Mouse (Mus musculus) yolk sac, embryonic 10.5 days (tissue): ENCODE results near the gene Dap.

ENCODE experiments used
- DNase-seq: peaks from one replicate; pipeline ENCODE4 v3.0.0-alpha.2; 2017; ENCODE audit warnings: low spot score

Dap gene

DNA sequence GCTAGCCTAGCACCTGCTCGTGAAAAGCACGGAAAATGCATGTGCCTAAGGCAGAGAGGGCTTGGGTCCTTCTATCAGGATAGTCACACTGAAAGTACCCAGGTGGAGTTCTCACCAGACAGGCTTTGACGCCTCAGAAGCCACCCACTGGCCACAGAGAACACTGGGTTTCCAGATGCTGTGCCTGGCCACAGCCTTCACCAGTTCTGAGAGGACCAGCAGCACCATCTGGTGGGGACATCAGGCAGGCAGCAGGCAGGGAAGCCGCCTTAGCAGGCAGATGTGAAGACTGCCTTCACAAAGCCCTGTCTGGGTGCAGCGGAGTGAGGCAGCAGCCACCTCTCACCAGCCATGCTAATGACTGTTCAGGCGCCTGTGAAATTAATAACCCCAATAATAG, 40.7 kb downstream of the Dap start:
- DNase-seq, result peak; percentile 66

DNA sequence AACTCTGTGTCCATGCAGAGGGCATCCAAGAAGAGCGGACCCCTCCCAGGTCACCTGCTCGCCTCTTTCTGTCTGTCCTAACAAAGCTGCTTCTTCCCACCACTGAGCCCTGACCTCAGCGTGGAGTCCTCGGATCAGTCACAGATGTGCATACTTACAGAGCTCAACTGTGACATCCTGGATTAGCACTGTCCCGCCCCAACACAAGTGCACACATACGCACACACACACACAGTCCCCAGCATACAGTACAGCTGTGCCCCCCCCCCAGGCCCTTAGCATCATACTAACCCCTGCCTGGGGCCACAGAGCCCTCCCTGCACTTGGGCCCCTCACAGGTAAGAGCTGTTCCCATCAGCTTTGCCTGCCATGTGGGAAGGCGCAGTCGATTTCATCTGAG, 41.3 kb downstream of the Dap start:
- no peak for DNase-seq

DNA sequence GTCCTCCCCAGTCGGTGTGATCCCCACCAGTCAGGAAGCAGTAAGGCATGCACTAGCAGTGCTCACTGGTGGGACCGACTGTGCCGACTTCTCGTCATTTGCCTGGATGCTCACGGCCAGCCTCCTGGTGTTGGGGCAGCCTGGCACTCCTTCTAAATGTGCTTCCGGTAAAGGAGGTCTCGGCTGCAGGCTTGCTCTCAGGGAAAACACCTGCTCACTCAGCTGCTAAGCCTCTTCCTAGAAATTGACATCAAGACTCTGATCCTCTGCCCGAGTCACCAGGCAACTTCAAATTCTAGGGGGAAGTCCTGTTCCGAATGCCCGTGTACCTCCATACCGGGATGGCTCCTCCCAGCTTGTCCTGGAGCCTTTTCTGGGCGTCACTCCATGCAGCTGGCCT, 41.7 kb downstream of the Dap start:
- DNase-seq, result no peak

DNA sequence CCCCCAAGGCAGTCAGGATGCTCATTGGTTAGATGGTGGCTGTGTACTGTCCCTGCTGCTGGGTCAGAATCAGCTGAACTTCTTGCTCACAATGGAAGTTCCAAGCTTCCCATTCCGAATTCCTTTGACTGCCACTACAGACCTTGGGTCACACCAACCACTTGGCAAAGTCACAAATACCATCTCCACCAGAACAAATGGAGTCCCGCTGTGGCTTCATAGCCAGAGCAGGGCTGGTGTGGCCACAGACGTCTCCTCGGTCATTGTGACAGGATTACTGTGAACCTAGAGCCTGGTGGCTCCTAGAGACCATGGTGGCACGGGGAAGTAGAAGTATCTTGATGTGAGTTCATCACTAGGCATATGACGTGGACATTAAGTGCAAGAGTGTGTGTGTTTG, 44.0 kb downstream of the Dap start:
- DNase-seq, result no peak

DNA sequence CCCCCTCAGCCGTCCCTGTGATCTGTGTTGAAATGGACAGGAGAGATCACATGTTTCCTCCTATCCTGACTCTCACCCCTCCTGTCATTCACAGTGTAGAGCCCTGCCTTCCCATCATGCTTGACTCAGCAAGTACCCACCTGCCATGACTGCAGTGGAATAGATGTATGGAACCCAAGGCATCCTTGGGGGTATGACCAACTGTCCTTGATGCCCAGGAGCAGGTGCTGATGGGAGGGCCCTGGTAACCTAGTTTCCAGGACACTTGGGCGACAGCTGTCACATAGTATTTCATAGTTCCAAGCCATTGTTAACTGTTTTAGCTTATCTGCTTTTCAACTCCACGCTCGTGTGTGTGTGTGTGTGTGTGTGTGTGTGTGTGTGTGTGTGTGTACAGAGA, 45.4 kb downstream of the Dap start:
- no peak for DNase-seq

DNA sequence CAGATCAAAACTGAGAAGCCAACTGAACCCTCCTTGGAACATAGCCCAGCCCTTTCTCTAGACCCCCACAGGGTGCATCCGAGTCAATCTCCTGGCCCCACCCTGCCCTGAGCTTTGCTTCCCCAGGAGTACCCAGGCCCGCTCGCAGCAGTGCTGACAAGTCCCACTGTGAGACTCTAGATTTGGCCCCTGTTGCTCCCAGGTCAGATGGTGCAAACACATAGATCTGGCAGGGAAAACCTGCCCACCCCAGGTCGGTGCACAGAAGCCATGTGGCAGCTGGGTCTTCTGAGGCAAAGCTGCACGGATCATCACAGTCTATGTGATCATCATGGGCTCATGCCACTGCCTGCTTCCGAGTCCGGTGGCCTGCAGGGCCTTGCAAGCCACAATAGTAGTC, 48.6 kb downstream of the Dap start:
- no peak for DNase-seq

DNA sequence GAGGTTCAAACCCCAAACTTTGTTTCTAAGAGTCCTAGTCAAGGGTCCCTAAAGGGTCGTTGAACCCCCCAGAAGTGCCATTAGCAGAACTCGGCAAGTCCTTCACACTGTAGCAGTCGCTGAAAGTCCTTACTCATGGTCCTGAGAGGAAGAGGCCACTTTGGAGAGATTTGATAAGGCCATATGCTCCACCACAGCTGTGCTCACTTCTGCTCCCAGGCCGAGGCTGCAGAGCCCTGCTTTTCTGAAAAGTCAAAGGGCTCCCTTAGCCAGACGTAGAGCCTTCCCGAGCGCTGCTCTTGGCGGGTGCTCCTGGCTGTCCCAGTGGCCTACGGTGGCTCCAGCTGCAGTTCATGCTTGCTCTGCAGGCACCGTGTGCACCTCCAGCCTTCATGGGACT, 49.4 kb downstream of the Dap start:
- DNase-seq, result no peak

DNA sequence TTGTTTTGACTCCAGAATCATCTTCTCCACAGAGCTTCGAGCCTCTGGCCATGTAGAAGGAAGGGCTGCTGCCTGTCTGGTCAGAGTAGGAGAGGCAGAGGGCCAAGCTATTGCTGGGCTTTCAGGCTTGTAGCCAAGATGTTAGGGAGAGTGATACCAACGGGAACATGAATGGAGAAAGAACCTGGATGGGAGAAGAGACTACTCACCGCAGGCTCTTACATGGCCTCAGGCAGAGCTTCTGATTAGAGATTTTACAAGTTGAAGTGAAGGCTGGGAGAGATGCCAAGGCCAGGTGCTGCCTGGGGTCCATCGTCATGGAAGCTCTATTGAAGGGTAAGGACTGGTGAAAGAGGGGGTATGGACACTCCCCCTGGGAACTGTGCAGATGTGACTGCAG, 54.0 kb downstream of the Dap start:
- DNase-seq, result no peak

DNA sequence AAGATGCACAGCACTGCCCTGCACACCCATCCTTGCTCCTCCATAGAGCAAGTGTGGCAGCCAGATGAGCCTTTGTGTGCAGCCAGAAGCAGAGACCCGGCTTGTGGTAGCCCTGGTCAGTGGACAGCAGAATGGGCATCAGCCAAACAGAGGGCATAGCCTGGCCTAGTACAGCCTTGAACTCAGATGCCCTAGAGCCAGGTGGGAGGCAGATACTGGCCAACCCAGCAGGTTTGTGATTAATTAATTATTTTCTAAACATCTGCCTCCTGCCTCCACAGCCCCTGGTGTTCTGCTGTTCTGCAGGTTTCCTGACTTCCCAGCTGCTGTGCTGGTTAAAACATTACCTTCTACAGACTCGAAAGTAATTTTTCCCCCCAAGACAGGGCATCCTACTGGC, 55.0 kb downstream of the Dap start:
- no peak for DNase-seq

DNA sequence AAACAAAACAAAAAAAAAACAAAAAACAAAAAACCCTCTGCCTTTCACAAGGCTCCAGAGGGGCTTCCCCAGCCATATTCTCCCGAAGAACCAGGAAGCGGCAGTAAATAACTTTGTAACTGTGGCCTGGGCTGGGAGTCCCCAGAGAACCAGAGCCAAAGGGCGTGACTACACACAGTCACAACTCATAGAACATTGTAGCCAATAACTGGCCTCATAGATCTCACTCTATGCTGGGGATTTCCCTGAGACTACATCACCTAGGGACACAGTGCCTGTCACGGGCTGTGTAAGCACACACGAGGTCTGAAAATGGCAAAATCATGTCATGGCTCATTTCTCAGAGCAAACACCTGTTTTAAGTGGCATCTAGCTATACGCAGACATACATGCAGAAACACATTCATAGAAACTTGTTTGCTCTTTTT, 55.5 kb downstream of the Dap start:
- DNase-seq, result no peak

DNA sequence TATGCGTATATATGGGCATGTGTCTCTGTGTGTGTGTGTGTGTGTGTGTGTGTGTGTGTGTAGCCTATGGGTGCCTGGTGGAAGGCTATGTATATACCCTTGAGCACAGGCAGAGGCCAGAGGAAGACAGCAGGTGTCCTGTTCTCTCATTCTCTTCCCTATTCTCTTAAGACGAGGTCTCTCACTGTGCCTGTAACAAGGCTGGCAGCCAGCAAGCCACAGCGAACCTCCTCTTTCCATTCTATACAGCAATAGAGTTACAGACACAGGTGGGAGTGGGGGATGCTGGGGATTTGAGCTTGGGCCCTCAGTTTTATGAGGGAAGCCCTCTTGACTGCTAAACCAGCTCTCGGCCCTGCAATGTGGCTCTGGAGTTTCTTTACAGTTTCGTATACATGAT, 55.9 kb downstream of the Dap start:
- DNase-seq, result no peak

DNA sequence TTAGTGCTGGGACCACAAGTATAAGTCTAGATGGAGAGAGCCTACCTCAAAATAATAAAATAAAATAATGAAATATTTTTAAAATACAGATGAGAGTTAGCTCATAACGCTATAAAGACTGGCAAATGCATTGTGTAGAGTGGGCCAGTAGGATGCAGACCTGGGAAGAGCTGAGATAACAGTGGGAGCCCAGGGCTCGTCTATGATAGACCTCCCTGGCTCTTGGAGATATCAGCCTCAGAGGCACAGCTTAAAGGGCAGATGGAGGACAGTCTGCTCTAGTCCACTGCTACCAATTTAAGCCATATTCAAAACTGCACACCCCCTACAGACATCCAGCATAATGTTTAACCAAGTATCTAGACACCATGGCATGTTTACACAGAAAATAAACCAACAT, 56.6 kb downstream of the Dap start:
- DNase-seq, result no peak

DNA sequence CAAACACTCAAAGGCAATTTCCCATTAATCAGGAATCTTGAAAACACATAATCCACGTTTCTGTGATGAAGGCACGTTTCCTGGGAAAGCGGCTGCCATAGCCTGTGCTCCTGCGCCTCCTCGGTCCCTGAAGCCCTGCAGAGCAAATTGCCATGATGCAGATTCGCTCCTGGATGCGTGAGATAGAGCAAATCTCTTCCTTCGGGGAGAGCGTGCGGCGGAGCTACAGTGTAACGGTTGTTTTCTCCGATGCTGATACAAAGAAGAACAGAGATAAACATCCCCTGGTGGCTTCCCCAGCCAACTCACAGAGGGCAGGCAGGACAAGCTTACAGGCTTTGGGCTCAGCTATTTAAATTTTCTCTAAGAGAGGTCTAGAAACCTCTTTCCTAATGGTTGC, 57.7 kb downstream of the Dap start:
- no peak for DNase-seq

DNA sequence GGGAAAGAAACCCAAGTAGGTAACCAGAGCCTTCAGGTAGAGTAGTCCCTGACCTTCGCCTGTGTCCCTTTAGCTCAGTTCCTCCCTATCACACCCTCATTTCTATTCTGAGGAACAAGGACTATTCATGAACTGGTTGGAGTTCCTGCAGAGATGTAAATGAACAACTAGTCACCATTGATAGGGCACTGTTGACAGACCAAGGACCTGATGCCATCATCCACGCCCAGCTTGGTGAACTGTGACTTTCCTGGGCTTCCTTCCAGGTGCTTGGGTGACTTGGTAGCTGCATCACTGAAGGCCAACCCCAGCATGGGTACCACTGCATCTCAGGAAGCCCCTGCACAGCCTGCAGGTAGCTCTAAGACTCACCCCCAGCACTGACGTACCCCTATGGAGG, 58.2 kb downstream of the Dap start:
- DNase-seq, result no peak

DNA sequence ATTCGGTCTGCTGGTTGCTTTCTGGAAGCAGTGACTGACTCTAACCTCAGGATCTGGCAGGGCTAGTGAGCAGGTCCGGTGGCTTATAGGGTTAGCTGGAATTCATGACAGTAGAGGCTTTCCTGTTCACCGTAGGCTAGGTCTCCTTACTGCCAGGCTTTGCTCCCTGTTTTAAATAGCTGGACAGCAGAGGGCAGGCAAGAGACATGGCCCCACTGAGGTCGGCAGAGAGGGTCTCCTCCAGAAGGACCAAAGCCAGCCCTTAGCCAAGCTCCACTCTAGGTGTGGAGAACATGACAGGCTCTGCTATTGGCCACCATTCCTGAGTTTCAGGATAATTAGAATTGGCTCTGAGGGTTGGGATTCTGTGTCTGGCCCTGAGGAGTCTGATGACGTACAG, 60.0 kb downstream of the Dap start:
- DNase-seq, result no peak

DNA sequence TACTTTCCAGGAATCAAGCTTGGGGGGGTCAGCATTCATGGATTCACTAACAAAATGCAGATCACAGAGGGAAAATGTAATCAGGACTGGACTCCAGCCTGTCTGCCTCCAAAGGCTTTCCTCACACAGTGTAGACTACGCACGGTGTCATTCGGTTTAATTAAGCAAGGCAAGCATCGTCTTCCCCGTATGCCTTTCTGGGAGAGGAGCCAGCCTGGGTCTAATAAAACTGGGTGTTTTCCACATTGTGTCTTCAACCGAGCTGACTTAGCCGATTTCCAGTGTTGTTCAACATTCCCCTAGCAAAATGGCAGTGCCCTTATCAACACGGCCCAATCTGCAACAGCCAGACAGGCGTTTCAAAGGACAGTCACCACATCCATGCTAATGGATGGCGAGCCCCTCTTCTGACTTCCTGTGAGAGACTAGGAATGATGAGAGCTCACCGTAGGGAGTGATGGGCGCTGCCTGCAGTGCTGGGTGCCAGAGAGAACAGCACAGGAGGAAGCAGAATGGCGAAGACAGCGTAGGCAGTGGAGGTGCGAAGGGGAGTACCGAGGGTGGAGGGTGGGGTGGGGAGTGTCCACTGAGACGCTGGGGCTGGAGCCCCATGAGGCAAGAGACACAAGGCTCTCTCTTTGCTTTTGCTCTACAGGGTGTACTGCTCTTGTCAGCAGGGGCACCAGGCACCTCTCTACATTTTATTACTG, 61.0 kb downstream of the Dap start:
- DNase-seq, result no peak

DNA sequence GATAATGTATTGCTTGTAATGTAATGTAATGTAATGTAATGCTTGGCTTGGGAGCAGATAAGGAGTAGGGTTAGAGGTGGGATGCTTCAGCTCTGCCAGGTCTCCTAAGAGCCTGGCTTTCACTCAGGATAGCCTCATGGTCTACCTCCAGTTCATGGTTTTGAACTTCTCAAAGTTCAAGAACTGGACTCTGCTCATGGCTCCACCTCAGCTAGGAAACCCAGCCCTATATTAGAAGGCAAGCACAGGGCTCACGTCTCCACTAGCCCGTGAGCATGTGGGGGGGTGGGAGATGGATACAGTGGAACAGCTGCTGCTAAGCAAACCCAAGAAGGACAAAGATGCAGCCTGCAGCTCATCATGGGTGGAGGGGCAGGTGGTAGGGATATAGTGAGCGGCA, 61.6 kb downstream of the Dap start:
- DNase-seq, result no peak

DNA sequence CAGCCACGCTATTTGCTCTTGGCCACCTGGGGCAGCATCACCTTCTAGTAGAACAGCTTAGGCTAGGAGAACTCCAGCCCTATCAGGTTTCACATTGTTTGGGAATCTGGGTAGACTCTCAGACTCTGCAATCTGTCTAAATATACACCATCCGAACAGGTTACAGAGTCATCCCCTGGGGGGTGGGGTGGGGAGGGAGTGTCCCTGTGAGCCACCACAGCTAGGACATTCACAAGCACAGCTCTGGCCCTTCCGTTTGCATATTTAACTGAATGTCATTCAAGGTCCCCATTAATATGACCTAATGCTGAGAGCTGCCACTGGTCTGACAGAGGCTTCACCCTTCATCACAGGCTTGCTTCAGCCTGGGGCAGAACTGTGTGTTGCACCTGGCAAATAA, 68.5 kb downstream of the Dap start:
- no peak for DNase-seq

DNA sequence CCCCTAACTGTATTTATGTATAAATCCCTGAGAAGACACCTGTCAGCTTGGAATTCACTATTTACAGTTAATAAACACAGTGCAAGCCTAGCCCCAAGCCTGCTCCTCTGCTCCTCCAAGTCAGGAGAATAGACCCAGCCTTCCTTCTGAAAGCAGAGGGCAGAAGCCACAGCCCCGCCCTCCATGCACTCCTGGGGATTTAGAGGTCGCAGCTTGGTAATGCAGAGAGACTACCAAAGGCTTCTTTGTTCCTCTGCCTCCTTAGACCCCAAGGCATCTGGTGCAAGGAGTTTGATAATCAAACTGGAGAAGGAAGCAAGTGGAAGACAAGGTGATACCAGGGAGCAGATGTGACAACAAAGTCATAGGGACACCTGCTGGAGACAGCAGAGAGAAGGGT, 70.2 kb downstream of the Dap start:
- no peak for DNase-seq

DNA sequence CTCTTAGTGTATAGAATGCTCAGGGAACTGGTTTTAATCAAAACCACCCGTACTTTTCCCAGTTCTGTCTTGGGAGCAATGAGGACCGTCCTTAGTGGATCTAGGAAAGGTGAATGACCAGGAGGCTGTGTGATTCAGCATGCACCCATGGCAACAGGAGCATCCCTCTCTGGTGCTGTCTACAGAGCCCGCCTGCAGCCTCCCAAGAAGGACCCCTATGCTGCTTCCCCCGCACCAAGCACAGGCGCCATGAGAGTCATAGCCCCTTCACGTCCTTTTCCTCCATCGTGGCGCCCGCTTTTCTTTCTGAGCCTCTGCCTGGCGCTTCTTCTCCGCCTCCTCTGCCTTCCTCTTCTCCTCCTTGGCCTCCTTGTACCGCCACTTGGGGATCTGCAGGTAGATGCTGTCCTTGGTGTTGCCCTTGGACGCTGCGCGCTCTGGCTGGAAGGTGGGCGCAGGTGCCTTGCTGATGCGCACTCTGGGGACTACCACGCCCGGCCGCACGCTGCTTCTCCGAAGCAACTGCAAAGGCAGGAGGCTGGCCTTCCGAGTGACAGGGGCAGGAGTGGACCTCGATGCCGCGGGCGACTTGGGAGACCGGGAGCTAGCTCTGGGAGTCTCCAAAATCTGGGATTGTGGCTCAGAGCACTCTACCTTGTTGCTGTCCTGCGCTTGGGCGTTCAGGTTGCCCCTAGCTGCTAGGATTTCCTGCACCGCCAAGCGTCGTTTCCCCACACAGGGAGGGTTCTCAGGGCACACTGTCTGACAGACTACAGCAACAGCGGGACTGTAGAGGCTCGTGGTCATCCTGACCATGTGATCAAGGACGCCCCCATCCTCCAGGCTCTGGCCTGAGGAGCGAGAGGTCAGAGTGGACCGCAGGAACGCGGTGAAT, 73.0 kb downstream of the Dap start:
- DNase-seq, result no peak

DNA sequence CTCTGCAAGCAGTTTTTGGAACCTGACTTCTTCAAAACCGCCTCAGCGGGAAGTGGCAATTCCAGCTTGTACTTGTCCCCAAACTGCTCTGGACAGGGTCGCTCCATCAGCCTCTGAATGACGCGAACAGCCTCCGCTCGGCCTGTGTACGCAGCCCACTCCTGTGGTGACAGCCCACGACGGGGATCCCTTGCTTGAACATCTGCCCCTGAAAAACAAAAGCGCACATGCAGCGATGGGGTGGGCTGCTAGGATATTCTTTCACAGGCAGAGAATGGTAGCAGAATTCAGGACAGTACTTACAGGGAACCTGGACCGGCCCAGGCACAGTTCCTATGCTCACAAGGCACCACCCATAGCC, 73.6 kb downstream of the Dap start:
- DNase-seq, result no peak

DNA sequence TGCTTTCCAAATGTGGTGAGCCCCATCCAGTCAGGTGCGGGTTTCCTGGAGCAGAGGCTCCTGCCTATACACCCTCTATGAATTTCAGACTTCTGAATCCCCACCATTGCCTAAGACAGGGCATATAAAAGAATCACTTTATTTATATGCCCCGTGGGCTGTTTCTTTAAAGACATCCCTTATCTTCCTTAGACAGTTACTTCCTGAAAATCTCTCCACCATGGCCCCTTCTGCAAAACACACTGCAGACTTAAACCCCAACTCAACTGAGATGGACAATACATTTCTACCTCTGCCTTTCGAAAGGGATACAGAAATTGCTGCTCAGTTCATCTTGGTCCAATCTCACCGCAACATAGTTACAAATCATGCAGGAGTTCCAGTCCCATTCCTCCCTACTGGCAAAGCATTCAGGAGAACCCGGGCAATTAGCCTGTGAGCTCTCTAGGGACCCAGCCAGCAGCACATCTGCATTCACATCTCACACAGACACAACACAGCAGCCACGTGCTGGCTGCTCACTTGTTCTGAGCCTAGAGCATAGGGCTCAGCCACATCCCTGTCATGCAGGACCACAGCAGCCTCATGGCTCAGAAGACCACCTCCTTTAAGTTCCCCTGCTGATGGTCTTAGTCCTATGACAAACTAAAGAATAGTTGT, 75.3 kb downstream of the Dap start:
- no peak for DNase-seq

DNA sequence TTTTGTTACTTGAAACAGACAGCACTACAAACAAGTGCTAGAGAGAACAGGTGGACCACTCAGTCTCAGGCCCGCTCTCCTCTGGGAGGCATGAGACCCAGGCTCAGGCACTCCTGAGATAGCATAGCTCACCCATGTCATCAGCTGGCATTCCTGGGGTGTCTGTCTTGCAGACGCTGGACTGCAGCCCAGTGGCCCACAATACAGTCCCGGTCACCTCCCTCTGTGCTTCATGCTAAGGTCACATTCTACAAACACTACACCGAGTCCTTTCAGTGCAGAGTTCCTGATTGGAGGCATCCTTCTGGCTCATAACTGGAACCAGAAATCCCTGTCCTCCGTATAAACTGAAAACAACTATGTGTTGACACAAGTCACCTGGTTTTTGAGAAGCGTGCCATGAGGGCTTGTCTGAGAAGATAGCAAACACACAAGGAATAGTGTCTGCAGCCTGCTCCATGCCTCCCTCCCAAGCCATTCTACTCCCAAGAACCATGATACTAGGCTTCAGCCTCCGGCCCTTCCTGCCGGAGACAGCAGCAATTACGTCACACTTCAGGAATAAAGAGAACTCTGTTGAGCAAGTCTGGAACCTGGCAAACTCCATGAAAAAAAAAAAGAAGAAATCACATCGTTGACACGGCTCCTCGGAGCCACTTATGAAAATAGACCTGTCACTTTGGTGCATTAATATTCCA, 78.3 kb downstream of the Dap start:
- DNase-seq, result no peak
